Mouse (Mus musculus) spleen, adult 2 months (tissue): ENCODE measurements around the gene Tead4. TPM values are rescaled to one million over a fixed set of nuclear protein-coding genes. Genes with fewer than 3 reads are reported as not detected.
A peak's percentile ranks its signal among the peaks of the same experiment; 100 is the strongest.

ENCODE experiments used
- DNase-seq, 2 experiments: peaks; one replicate each; pipeline versions ENCODE4 v3.0.0 to v3.0.0-alpha.2; 2012 to 2021; ENCODE audit warnings: low spot score in 2 of 2, low read depth in 1 of 2
- H3K27ac ChIP-seq: fragments of 200-500 bp; 2 replicates; pipeline ENCODE4 v1.5.1; 2012; ENCODE audit warnings: low read length, inconsistent platforms; ENCODE audit not compliant: insufficient read depth
- H3K27me3 ChIP-seq: fragments of 200-500 bp; 2 replicates; pipeline ENCODE4 v1.6.1; 2012; ENCODE audit warnings: mild to moderate bottlenecking, moderate library complexity, low read length, inconsistent platforms; ENCODE audit not compliant: control insufficient read depth, insufficient read depth
- H3K36me3 ChIP-seq: fragments of 200-500 bp; 2 replicates; pipeline ENCODE4 v1.6.1; 2012; ENCODE audit warnings: mild to moderate bottlenecking, low read length, inconsistent platforms; ENCODE audit not compliant: control insufficient read depth, insufficient read depth
- H3K4me1 ChIP-seq: fragments of 200-500 bp; 2 replicates; pipeline ENCODE4 v1.6.1; 2011; ENCODE audit warnings: inconsistent platforms; ENCODE audit not compliant: control insufficient read depth, insufficient read depth, insufficient read length
- H3K4me3 ChIP-seq: fragments of 200-500 bp; 2 replicates; pipeline ENCODE4 v1.5.1; 2011; ENCODE audit warnings: mild to moderate bottlenecking, inconsistent platforms; ENCODE audit not compliant: insufficient read depth, insufficient read length; ENCODE audit errors: extremely low read depth
- CTCF ChIP-seq: fragments of 200-500 bp; IDR thresholded peaks from 2 replicates; pipeline ENCODE4 v1.5.1; 2011; ENCODE audit warnings: mild to moderate bottlenecking, inconsistent platforms; ENCODE audit not compliant: insufficient read depth, insufficient read length, insufficient replicate concordance; ENCODE audit errors: extremely low read depth
- POLR2A ChIP-seq: fragments of 200-500 bp; IDR thresholded peaks from 2 replicates; pipeline ENCODE4 v1.6.1; 2011; ENCODE audit warnings: low read depth, low read length, inconsistent platforms
- WGBS: fragments of 180-500 bp; shearing (Covaris S2); methylation state at CpG from one replicate; pipeline ENCODE4 v1.1.7; 2018; 5-methylcytosine and 5-hydroxymethylcytosine counted together
- polyA plus RNA-seq: library from polyadenylated mRNA; depleted of rRNA; stranded (reverse); fragments of >200 nt; gene quantifications from 2 replicates; pipeline ENCODE4 v1.2.3, GENCODE M21; 2012; rRNA removed

Tead4 gene
- polyA plus RNA-seq = 0.41 and 0.67 TPM in 2 replicates

GRCm38 (mm10) chr6:128300134-128301001, at the start of gene Tead4:
Gene Tead4, minus strand, starts transcription at chr6:128300823.
- H3K27ac ChIP-seq = no peak within 1 kb of the TSS
- peak within 1 kb of the TSS; percentile 48 for H3K4me3 ChIP-seq
- no peak for DNase-seq
- H3K4me1 ChIP-seq = no peaks in the 10 kb centered on the region; the same call in 1 of the 2 replicates
- TF ChIP-seq CTCF (no peak), POLR2A (no peak)
- WGBS = 1% methylated on average over 68 of the region's 81 CpGs
- H3K36me3 ChIP-seq = no peaks in the 10 kb centered on the region
- peaks cover 12% of the 10 kb centered on the region for H3K27me3 ChIP-seq

DNA sequence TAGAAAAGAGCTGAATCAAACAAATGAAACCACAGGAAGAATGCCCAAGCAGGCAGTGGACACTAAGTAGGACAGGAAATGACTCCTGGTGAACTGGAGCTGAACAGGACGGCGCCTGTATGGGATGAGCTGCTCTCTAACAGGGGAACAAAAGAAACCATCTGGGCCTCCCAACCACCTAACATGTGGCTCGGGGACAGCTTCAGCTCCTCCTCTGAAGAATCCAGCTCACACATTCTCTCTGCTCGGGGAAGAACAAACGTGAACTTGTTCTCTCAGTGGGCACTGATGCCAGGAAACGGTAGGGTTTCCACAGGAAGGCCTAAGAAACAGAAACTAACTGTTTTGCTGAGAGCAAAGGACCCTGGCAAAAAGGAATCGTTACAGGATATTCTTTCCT, 49.1 kb upstream of the Tead4 start:
- H3K27me3 ChIP-seq = no peaks in the 10 kb centered on the region
- no peak for DNase-seq
- WGBS = 22% methylated on average over 7 of the region's 7 CpGs

GRCm38 (mm10) chr6:128346782-128347181, 46.2 kb upstream of the Tead4 start:
- Histone ChIP-seq H3K36me3 (no peaks in the 10 kb centered on the region), H3K27ac (no peak overlapping the region), H3K4me3 (no peak overlapping the region), H3K27me3 (no peaks in the 10 kb centered on the region), H3K4me1 (no peaks in the 10 kb centered on the region; the same call in 1 of the 2 replicates)
- DNase-seq = no peak
- TF ChIP-seq CTCF (no peak), POLR2A (no peak)
- WGBS = 86% methylated on average over 6 of the region's 6 CpGs

More for the DNA sequence above, 49.1 kb upstream of the Tead4 start:
- Histone ChIP-seq H3K36me3 (no peaks in the 10 kb centered on the region), H3K4me3 (no peak overlapping the region), H3K4me1 (no peaks in the 10 kb centered on the region; the same call in 1 of the 2 replicates), H3K27ac (no peak overlapping the region; the same call in 1 of the 2 replicates)
- TF ChIP-seq CTCF (no peak), POLR2A (no peak)

GRCm38 (mm10) chr6:128345623-128346022, 45.0 kb upstream of the Tead4 start:
- WGBS = 16% methylated on average over 10 of the region's 10 CpGs
- Histone ChIP-seq H3K36me3 (no peaks in the 10 kb centered on the region), H3K27me3 (no peaks in the 10 kb centered on the region), H3K4me3 (no peak overlapping the region), H3K4me1 (no peaks in the 10 kb centered on the region; the same call in 1 of the 2 replicates), H3K27ac (no peak overlapping the region)
- DNase-seq = no peak
- TF ChIP-seq CTCF (no peak), POLR2A (no peak)

- WGBS = 90% methylated on average over 11 of the region's 11 CpGs
- Histone ChIP-seq H3K27me3 (no peaks in the 10 kb centered on the region), H3K36me3 (no peaks in the 10 kb centered on the region), H3K4me1 (no peaks in the 10 kb centered on the region), H3K27ac (no peak overlapping the region), H3K4me3 (no peak overlapping the region)
- TF ChIP-seq CTCF (no peak), POLR2A (no peak)
- DNase-seq = no peak
Observed at GRCm38 (mm10) chr6:128341956-128342723, 41.5 kb upstream of the Tead4 start.

DNA sequence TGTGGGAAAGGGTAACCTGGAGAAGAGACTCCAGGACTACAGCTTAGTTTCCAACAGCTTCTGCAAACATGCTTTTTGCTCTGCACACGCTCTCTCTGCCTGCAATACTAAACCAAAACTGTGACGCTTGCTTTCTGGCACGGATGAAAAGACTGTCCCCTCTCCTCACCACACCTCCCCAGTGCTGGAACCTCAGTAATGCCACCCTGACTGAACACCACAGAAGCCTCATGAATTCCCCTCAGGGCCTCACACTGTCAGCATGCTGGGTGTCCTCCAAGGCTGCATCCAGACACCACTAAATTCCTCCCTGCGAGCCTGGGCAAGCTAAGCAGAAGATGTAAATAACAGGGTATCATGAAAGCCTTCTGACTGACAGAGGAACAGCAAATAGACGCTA, 38.3 kb upstream of the Tead4 start:
- DNase-seq = no peak
- no peaks in the 10 kb centered on the region for H3K27me3 ChIP-seq
- H3K4me3 ChIP-seq = no peak overlapping the region
- TF ChIP-seq POLR2A = no peak
- no peak for TF ChIP-seq CTCF
- H3K4me1 ChIP-seq = no peaks in the 10 kb centered on the region; the same call in 1 of the 2 replicates
- no peak overlapping the region for H3K27ac ChIP-seq
- H3K36me3 ChIP-seq = no peaks in the 10 kb centered on the region
- 72% methylated on average over 5 of the region's 5 CpGs for WGBS
